Mouse (Mus musculus) urinary bladder, postnatal 36 days (tissue): ENCODE data around the gene Cfap57.

Experiments
- DNase-seq, 2 experiments: peaks; one replicate each; pipeline ENCODE4 v3.0.0; 2022; ENCODE audit warnings: low spot score in 2 of 2, mixed read lengths in 1 of 2

The Cfap57 gene

GRCm38 (mm10) chr4:118564062-118564925 is 56.3 kb downstream of the Cfap57 start:
- no peak for DNase-seq

- no peak for DNase-seq
Observed at GRCm38 (mm10) chr4:118553039-118553649, 67.4 kb downstream of the Cfap57 start.

- DNase-seq = peak in 1 of 2 experiments; percentile 43
Observed at GRCm38 (mm10) chr4:118548130-118548480, 72.5 kb downstream of the Cfap57 start.

GRCm38 (mm10) chr4:118547424-118548129 is 73.0 kb downstream of the Cfap57 start:
- DNase-seq = peak; percentile 75 to 83

- DNase-seq = no peak
Observed at GRCm38 (mm10) chr4:118544441-118545127, 76.0 kb downstream of the Cfap57 start.

GRCm38 (mm10) chr4:118543592-118544260 is 76.9 kb downstream of the Cfap57 start, which contains the start of gene Tmem125:
Gene Tmem125 (minus strand): TSS chr4:118544044.
- DNase-seq = peak; percentile 80

- peak; percentile 58 to 60 for DNase-seq
Observed at GRCm38 (mm10) chr4:118543158-118543530, 77.4 kb downstream of the Cfap57 start.

GRCm38 (mm10) chr4:118542510-118543157 is 77.9 kb downstream of the Cfap57 start:
- no peak for DNase-seq

GRCm38 (mm10) chr4:118539904-118540303 is 80.7 kb downstream of the Cfap57 start:
- DNase-seq = no peak

- DNase-seq = no peak
Observed at GRCm38 (mm10) chr4:118537801-118538200, 82.8 kb downstream of the Cfap57 start.

GRCm38 (mm10) chr4:118535610-118536009 is 85.0 kb downstream of the Cfap57 start:
- no peak for DNase-seq

- no peak for DNase-seq
Observed at GRCm38 (mm10) chr4:118533605-118534004, 87.0 kb downstream of the Cfap57 start.

- DNase-seq = no peak
Observed at GRCm38 (mm10) chr4:118533156-118533555, 87.4 kb downstream of the Cfap57 start.

GRCm38 (mm10) chr4:118532663-118533062 is 87.9 kb downstream of the Cfap57 start:
- no peak for DNase-seq

- DNase-seq = no peak
Observed at GRCm38 (mm10) chr4:118527720-118528119, 92.9 kb downstream of the Cfap57 start.

- no peak for DNase-seq
Observed at GRCm38 (mm10) chr4:118527335-118527681, 93.3 kb downstream of the Cfap57 start.

GRCm38 (mm10) chr4:118526408-118527334 is 93.9 kb downstream of the Cfap57 start, which contains the start of gene 2610528J11Rik:
Gene 2610528J11Rik (plus strand): TSS chr4:118526999.
- peak; percentile 58 to 74 for DNase-seq

GRCm38 (mm10) chr4:118525779-118526178 is 94.8 kb downstream of the Cfap57 start:
- DNase-seq = no peak

- DNase-seq = no peak
Observed at GRCm38 (mm10) chr4:118523976-118524375, 96.6 kb downstream of the Cfap57 start.

GRCm38 (mm10) chr4:118522248-118522647 is 98.3 kb downstream of the Cfap57 start:
- no peak for DNase-seq
